ENCODE assay signal across 24 mouse cellular contexts in genomic region chr14:31843571-31843970, GRCm38 (mm10). TPM values are rescaled to one million over a fixed set of nuclear protein-coding genes. Genes with fewer than 3 reads are reported as not detected.
DNase-seq lines count a peak whose midpoint lies in the region; ATAC-seq and TF ChIP-seq lines count a peak whose summit lies in the region.
"Had no signal": no experiment of that assay in that cellular context is flagged by ENCODE, and none has a peak within 500 bp of the region (broad histone marks: within the 10 kb centered on the region; RNA-seq: fewer than 3 reads in every experiment).

No protein-coding gene starts in this region.

- no peak overlapping the region for H3K4me2 ChIP-seq in intestine, embryonic 14.5 days (ENCODE audit: low read length)
- H3K4me2 ChIP-seq in intestine, postnatal 0 days (replicated peaks; ENCODE audit: low read depth), result no peak overlapping the region
- H3K4me2 ChIP-seq: embryonic facial prominence, embryonic 12.5 days; embryonic facial prominence, embryonic 15.5 days; heart, embryonic 12.5 days; heart, embryonic 15.5 days; hindbrain, embryonic 14.5 days had no signal

- no peaks in the 10 kb centered on the region for H3K36me3 ChIP-seq in intestine, embryonic 14.5 days (ENCODE audit: control insufficient read depth, insufficient read depth, low read length)
- H3K36me3 ChIP-seq in intestine, postnatal 0 days (ENCODE audit: control insufficient read depth, insufficient read depth), result no peaks in the 10 kb centered on the region
- H3K36me3 ChIP-seq: embryonic facial prominence, embryonic 12.5 days; embryonic facial prominence, embryonic 15.5 days; heart, embryonic 12.5 days; heart, embryonic 15.5 days had no signal

- H3K27me3 ChIP-seq in intestine, embryonic 14.5 days (replicated peaks; ENCODE audit: control insufficient read depth, insufficient read depth, low read length), result no peaks in the 10 kb centered on the region
- H3K27me3 ChIP-seq in intestine, postnatal 0 days (replicated peaks; ENCODE audit: control insufficient read depth, insufficient read depth, low read length), result no peaks in the 10 kb centered on the region
- H3K27me3 ChIP-seq: embryonic facial prominence, embryonic 12.5 days; embryonic facial prominence, embryonic 15.5 days; heart, embryonic 12.5 days; heart, embryonic 15.5 days had no signal

- DNase-seq in intestine, embryonic 14.5 days (ENCODE audit: low spot score), result no peak
- peak; percentile 27 for DNase-seq in lung, postnatal 10 days
- DNase-seq in lung, postnatal 14 days, result no peak
- peak; percentile 91 for DNase-seq in MN1 (ENCODE audit: low spot score)
- no peak for DNase-seq in frontal cortex, postnatal 36 days (ENCODE audit: low spot score in 2 of 2)
- DNase-seq: adrenal gland, adult 2 months; adrenal gland, postnatal 14 days; cerebellum, adult 11 months; cerebellum, adult 2 months; cerebellum, adult 9-11 months; cerebellum, postnatal 25 days; forebrain, postnatal 0 days; gastrocnemius, postnatal 25 days; heart, postnatal 10 days; heart, postnatal 36 days had no signal

- WGBS in intestine, embryonic 14.5 days, result 30% methylated on average over 4 of the region's 4 CpGs
- 57% methylated on average over 4 of the region's 4 CpGs for whole genome bisulfite sequencing in intestine, postnatal 0 days

- TF ChIP-seq CTCF in intestine, postnatal 0 days (IDR thresholded peaks at IDR 0.05; ENCODE audit: low read depth), result no peak

- H3K4me1 ChIP-seq in intestine, embryonic 14.5 days (replicated peaks; ENCODE audit: control insufficient read depth, insufficient read depth, low read length), result no peaks in the 10 kb centered on the region
- H3K4me1 ChIP-seq in intestine, postnatal 0 days (replicated peaks; ENCODE audit: control insufficient read depth, insufficient read depth, low read length), result no peaks in the 10 kb centered on the region
- H3K4me1 ChIP-seq: embryonic facial prominence, embryonic 12.5 days; embryonic facial prominence, embryonic 15.5 days had no signal

- no peak overlapping the region for H3K27ac ChIP-seq in intestine, embryonic 14.5 days (ENCODE audit: low read depth)
- H3K27ac ChIP-seq in intestine, postnatal 0 days (ENCODE audit: low read depth, low read length), result no peak overlapping the region
- H3K27ac ChIP-seq: embryonic facial prominence, embryonic 12.5 days; embryonic facial prominence, embryonic 15.5 days; heart, embryonic 15.5 days; hindbrain, embryonic 14.5 days; hindbrain, postnatal 0 days had no signal

- H3K9me3 ChIP-seq in intestine, embryonic 14.5 days (ENCODE audit: control insufficient read depth, low read length), result no peaks in the 10 kb centered on the region
- no peaks in the 10 kb centered on the region for H3K9me3 ChIP-seq in intestine, postnatal 0 days (ENCODE audit: control insufficient read depth)
- H3K9me3 ChIP-seq: embryonic facial prominence, embryonic 12.5 days; embryonic facial prominence, embryonic 15.5 days; heart, embryonic 15.5 days had no signal

- H3K4me3 ChIP-seq in intestine, embryonic 14.5 days (ENCODE audit: low read depth, low read length), result no peak overlapping the region
- no peak overlapping the region for H3K4me3 ChIP-seq in intestine, postnatal 0 days (ENCODE audit: low read depth, low read length)
- H3K4me3 ChIP-seq: embryonic facial prominence, embryonic 12.5 days; embryonic facial prominence, embryonic 15.5 days; heart, embryonic 12.5 days; heart, embryonic 15.5 days had no signal

- ATAC-seq in intestine, embryonic 14.5 days (replicated peaks; ENCODE audit: low FRiP score, low TSS enrichment, low read depth), result 0 out of 2 replicates have a peak, but pooled peaks have one; percentile 23
- ATAC-seq in intestine, postnatal 0 days, result no peak
- ATAC-seq: forebrain, embryonic 14.5 days; forebrain, postnatal 0 days; hindbrain, postnatal 0 days; inflammation-experienced regulatory T-cells, adult 6 months had no signal

- H3K9ac ChIP-seq in intestine, embryonic 14.5 days (ENCODE audit: low read length), result no peak overlapping the region
- H3K9ac ChIP-seq in intestine, postnatal 0 days (ENCODE audit: low read depth, low read length), result no peak overlapping the region
- H3K9ac ChIP-seq: embryonic facial prominence, embryonic 12.5 days; embryonic facial prominence, embryonic 15.5 days; forebrain, postnatal 0 days; heart, embryonic 12.5 days; heart, embryonic 15.5 days; hindbrain, embryonic 14.5 days had no signal

RNA-seq across cellular contexts. Expression of gene Ankrd28, which starts 13.1 kb away (rescaled TPM):
- polyA plus RNA-seq in intestine, embryonic 14.5 days (2014; fragmentation: Nextera tagmentation; extraction: Ambion mirVana), result 11.6 and 11.7 TPM in 2 replicates
- 3.9 and 4.6 TPM in 2 replicates for polyA plus RNA-seq in intestine, postnatal 0 days (2015; fragmentation: Nextera tagmentation; extraction: Ambion mirVana)

Comparison
In these comparisons a context has a peak if more than half of its experiments do, and no peak if none do; other contexts are left out.
1. DNase-seq: peak in lung, postnatal 10 days (single experiment) and MN1 (single experiment); none in intestine, embryonic 14.5 days (single experiment), lung, postnatal 14 days (single experiment) and frontal cortex, postnatal 36 days (0 of 2).